Mouse (Mus musculus): ENCODE measurements at regions not wholly inside any gene's neighbourhood (a gene's known extent, or its start where the extent isn't known, plus 50 kb on each side); places are given as distances from the start of the nearest gene placed in this dataset.

DNA sequence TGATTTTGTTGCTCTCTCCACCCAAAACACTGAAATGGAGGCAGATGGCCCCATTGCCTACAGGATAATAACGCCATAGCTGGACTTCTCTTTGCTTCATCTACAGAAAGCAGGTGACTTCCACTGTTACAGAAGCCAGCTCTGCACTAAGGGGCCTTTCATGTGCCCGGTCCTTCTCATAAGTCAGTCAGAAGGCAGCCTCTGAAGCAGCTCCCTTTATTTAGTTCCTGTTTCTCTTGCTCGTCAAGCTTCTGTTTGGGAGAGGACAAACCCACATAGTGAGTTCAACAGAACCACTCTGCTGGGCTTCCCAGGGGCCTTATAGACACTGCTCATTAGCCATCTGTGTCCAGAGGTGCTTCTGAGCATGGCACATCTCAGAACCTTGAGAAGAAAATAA is 205.1 kb upstream of the Hhip start:
- DNase-seq (ENCODE audit: low read depth, low spot score), result no peak

DNA sequence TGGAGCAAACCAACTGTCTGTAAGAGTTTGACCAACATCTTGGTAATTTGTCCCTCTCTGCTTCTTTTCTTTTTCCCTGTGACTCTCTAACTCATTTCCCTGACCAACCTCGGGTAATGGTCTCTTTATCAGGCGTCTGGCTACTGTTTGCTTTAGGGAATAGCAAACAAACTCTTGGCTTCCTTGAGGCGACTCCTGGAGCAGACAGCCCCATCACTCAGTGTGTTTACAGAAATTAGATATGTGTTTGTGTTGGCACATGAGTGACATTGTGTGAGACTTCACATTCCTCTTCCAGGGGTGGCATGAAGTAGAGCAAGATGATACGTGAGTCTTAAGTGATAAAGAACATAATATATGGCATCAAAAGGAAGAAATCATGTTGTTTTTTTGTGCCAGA is 195.7 kb upstream of the Hhip start:
- DNase-seq (ENCODE audit: low read depth, low spot score), result no peak

DNA sequence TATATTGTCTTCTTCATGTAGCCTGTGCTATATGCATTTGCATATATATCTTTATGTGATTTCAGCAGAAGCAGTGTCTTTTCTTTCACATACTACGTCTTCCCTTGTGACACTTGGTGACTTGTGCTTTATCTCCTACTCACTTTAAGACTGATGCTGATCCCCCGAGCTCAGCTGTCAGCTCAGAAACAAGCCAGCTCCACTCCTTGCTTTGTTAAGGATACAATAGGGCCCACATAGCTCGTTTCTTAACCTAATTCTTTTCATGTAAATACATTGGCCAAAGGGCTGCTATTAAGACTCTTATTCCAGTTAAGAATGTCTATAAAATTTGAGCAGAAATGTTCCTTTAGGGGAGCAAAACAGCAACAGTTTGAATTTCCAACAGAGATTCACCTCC is 193.8 kb upstream of the Hhip start:
- DNase-seq (ENCODE audit: low read depth, low spot score), result no peak

DNA sequence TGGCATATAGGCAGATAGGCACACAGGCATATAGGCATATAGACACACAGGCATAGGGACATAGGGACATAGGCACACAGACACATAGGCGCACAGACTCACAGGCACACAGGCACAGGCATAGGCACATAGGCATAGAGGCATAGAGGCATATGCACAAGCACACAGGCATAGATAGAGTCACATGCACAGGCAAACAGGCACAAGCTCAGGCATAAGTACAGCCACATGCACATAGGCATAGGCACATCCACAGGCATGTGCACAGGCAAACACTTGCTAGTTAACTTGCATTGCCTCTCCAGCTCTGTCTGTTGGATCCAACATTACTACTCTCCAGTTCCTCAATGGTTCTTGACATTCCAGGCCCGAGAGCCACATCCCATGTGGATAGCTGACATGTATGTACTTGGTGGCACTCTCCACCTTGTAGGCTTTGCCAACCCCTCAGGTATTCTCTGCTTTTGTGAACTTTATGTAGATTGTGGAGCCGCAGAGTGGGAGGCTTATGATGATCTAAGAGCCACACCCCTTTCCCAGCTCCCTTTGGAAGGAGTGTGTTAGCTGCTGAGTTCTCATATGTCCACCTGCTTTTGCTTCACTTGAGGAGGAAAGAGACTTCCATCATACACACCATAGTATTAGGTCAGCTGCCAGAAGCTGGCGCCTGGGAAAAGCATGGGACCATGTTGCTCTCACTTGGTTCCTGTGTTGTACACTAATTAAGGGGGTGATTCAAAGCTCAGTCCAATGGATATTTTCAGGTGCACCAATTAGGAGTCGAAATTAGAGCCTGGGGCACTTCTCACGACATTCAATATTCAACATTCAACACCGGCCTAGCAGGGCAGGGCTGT is 192.7 kb upstream of the Hhip start:
- no peak for DNase-seq (ENCODE audit: low read depth, low spot score)

DNA sequence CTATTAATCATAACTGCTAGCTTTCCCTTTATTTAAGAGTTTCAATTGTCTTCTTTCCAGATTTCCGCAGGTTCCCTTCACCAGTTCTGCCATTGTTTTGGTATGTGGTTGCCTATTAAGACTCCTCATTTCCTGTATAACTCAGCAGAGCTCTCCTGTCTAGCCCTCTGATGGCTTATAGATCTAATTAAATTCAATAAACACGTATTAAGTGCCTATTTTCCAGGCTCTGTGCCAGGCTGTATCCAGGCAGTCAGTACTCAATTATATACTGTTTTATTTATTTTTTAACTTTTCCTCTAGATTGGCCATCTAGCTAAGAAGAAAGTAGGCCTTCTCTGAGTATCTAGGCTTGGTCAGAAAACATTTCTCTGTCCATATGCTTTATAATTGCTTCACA is 192.0 kb upstream of the Hhip start:
- no peak for DNase-seq (ENCODE audit: low read depth, low spot score)

DNA sequence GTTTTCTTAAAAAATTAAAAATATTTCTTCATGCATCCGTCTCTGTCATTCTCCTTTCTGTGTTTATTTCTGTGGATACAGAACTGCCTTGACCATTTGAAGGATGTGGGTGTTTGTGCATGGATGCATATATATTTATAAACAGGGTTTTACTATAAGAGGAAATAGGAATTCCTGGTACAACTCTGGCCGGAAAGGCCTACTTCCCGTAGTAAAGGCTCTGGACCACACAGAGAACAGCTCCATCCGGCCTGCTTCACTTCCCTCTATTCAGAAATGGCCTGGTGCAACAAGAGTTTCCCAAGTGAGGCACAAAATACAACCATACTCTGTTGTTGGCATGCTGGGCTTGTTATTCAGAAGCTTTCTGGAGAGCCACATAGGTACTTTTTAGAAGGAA is 182.1 kb upstream of the Hhip start:
- no peak for DNase-seq (ENCODE audit: low read depth, low spot score)

DNA sequence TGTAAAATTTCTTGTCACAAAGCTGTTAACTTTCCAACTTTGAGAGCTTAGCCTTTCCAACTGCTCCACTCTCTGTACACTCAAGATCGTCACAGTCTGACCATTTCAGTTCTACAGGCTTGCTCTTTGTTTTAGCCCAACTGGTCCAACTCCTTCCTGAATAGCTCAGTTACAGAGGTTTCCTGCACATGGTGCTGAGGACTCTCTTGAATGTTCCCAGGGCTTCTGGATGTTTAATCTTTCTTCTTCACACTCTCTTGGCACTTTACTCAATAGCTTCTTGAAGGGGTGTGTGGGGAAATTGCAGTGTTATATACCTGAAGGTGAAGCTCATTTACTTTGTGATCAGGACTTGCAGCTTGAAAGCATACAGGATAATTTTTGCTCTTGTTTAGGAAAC is 152.6 kb upstream of the Hhip start:
- no peak for DNase-seq (ENCODE audit: low read depth, low spot score)

DNA sequence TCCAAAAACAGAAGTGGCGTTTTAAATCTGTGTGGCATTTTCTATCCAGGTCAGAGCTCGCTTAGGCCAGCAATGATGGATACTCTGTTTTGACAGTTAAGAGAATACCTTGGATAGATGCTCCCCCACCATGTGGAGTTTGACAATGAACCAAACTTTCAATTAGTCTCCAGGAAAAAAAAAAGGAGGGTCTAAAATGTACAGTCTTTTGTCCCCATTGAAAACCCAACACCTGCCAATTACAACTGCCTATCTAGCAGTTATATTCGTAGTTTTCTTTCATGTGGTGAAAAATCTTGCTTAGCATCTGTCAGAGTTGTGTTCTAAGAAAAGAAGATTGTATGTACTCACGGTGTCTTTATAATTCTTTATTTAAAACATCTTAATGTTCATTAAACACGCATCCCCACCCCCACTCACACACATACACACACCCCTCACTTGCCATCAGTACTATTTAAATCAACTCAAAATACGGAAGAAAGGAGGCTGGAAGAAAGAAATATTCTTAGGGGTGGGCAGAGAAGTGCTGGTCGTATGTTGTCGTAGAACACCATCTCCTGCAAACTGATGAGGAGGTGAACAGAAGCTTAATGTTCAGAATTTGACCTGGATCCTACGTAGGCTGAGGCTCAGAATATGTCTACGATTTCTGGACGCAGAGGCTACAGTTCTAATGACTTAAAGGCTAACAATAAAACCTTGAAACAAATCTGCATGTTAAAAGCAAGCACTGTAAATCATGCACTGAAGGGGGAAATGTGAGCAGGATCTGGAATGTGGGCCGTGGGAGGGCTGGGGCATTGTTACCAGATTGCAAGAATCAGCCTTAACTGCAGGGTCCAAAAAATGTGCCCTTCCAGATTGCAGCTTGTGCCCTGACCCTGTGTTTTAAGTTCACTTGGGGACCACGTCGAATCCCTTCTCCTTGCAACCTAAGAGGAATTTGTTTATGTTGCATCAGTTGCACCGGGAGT is 147.2 kb upstream of the Hhip start:
- DNase-seq (ENCODE audit: low read depth, low spot score), result no peak

DNA sequence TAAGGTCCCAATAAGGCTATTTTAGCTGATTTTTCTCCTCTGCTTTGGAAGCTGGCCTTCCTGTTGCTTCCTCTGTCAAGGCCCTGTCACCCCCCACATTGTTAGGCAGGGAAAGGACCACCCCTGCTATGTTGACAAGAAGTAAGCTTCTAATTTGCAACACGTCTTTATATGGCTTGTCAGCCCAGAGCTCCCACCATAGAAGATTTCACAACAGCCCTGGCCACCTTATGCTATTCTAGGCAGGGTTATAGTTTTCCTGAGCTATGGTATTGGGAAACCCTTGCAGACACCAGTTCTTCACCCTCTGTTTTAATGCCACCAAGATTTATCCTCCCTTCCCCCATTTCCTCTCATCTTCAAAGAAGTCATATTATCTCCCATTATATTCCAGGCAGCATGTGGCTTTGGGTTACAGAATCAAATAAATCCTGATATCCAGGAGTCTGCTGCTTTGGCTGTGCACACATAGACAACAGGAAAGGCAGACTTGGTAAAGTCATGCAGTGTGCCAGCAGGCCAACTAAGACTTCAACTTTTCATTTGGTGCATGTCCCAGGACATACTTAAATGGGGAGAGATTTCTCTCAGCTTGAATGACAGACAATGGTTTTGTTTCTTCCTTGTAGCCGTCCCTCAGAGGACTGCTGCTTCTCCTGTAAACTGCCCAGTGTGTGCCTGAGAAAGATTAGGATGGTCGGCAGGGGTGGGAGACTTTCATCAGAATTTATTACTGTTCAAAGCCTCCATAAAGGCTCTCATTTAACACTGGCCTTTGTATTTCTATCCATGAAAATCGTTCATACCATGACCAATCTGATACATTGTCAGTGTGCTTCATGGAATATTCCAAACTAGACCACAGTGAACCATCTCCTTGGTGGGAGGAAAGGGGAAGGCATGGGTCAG is 146.2 kb upstream of the Hhip start:
- no peak for DNase-seq (ENCODE audit: low read depth, low spot score)

DNA sequence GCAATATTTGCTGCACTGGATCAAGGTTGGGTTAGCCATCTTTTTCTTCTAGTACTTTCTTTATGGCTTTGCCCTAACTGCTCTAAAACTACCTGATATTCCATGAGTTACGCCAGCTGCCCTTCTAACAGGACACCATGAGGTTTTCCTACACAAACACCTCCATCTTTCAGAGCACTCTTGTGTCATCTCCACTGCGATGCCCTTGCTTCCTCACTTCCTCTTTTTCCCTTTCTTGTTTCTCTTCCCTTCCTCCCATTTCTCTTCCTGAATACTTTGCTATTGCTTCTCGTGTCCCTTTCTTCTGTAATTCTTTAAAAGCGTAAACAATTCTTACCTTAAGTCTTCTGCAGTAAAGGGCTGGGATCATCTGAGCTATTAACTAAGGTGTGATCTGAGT is 139.9 kb upstream of the Hhip start:
- no peak for DNase-seq (ENCODE audit: low read depth, low spot score)

DNA sequence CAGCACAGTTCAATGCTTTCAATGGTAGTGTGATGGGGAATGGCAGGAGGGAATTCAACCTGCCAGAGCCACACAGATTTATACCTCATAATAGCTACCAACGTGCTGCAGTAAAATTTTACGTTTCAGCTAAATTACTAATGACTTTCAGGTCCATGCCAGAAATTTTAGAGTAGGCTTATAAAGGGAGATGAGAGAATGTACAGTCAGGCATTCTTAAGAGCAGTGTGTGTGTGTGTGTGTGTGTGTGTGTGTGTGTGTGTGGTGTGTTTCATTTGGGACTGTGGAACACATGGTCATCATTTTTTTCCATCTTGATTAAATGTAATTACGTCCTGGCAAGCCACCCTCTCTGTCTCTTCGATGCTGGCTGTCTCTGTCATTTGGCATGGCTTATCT is 132.7 kb upstream of the Hhip start:
- DNase-seq (ENCODE audit: low read depth, low spot score), result no peak

DNA sequence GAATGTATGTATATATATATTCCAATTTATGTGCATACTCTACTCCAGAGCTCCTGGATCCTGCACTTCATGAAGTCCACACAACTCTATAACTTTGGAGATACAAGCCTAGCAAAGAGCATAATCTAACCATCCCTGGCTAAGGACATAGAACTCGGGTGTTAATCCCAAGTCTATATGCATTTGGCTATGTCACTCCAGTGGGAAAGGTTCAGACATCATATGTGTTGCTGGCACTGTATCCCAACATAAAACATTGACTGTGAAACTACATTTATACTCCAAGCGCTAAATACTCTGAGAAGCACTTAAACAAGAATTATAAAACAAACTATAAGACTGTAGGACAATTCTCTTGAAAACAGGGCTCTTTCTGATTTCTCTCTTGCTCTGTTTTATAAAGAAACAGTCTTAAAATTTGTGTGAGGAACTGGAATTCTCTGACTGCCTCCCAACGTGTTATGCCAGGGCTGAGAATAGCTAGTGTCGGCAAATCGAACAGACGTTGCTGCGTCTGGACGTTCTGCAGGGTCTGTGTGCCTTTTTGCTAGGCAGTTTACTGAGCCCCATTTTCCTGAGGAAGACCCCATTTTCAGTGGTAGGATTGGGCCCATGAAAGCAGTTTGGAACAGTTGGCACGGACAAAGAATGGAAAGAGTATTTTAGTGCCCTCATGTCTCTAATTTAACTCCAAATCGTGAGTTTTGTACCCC is 132.1 kb upstream of the Hhip start:
- DNase-seq (ENCODE audit: low read depth, low spot score), result no peak

DNA sequence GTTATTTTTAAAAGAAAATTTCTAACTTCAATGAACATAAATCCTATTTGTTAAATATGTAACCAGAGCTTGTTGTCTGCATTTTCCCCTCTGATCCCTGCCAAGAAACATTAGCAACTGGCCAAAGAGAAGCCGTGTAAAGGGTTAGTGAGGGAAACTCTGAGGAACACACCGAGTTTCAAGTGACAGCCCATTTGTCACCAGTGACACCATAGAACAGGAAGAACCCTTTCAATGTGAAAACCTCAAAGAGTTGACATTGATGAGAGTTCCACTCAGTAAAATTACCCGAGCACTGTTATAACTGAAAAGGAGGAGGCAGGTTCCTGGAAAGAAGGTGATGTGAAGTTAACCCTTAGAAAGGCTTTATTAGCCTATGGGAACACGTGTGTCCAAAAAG is 127.5 kb upstream of the Hhip start:
- no peak for DNase-seq (ENCODE audit: low read depth, low spot score)

DNA sequence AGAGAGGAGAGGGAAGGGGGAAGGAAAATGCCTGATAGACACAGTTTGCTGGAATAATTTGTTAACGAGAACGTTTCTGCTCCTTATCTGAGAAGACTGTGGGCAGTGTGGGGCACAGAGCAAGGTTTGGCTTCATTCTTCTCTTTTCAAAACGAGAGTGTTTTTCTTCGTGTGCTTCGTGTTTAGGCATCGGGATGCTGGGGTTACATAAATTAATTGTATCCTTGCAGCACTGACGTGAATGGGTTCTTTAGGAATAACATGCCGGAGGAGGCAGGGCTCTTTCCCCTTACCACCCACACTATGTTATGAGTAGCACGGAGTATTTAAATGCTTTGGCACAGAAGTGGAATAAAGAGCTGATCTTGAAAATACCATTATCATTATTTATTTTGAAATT is 110.9 kb upstream of the Hhip start:
- no peak for DNase-seq (ENCODE audit: low read depth, low spot score)

DNA sequence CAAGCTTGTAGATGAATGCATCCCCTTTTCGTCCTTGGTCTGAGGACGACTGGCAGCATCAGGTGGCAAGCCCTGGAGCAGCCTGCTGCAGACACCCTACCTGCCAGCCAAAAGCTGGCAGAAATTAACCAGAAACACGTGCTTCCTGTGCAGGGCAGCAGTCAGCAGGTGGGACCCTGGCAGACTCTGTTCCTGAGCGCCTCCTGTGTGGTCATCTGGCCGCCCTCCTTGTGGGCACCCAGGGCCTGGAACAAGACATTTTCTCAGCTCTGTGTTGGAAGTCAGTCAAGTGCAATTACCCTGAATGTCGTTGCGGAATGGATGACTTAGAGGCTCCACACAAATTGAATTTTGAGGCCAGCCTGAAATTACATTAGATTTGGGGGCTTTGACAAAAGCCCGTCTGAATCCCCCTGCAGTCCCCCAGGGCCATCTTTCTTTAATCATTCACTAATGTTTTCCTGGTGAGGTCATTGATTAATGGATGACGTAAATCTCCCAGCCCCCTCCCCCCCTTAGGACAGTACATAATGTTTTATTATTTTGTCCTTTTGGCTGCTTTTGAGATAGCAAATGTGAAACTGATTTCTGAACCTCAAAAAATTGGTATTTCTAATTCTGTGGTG is 91.8 kb upstream of the Hhip start:
- no peak for DNase-seq (ENCODE audit: low read depth, low spot score)

DNA sequence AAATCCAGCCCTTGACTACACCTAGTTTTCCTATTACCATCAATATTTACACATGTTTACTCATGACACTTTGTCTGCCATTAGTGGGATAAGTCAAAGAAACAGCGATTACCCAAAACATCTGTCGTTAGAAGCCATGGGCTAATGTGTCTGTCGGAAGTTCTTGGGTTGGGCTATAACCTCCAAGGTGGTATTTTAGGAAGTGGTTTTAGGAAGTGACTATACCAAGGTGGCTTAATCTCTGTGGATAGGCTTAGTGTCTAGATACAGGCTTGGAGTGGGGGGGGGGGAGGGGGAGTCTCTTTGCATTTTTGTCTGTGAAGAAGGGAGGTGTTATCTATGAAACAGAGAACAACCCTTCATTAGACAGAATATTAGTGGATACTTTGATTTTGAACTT is 90.1 kb upstream of the Hhip start:
- DNase-seq (ENCODE audit: low read depth, low spot score), result no peak

DNA sequence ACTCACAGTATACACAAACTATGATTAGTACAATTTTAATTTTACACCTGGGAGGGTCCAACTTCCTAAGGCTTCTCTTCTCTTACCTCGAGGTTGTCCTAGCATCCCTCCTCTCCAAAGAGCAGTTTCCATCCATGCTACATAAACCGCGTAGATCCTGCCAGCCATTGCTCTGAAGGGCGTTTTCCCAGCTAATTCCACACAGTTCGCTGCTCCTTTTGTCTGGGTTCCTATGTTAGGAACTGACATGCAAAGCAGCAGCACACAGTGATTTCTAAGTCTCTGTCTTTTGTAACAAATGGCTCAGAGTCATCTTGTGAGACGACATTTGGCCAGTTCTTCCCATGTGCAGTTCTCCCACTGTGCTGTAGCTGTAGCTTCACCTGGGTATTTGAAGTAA is 80.7 kb upstream of the Hhip start:
- DNase-seq (ENCODE audit: low read depth, low spot score), result no peak

DNA sequence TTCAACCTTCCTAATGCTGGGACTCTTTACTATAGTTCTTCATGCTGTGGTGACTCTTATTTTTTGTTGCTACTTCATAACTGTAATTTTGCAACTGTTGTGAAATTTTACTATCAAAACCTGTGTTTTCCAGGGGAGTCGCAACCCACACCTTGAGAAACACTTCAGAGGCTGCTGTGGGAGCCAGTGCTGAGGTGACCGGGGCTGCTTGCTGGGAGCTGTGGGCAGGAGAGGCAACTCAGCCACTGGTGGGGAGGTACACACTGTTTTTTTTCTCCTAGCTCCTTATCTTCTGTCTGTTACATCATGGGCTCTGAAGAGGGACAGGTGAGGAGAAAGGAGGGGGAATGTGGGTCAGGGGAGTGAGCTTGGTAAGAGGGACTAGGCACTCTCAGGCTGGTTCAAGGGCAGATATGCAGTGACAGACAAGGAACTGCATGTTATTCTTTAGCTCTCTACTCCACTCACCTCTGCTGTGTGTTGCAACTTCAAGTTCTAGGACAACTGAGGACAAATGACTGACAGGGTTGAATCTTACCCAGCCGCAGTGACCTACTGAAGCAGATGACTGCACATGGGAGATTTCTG is 62.7 kb upstream of the Hhip start:
- no peak for DNase-seq (ENCODE audit: low read depth, low spot score)

DNA sequence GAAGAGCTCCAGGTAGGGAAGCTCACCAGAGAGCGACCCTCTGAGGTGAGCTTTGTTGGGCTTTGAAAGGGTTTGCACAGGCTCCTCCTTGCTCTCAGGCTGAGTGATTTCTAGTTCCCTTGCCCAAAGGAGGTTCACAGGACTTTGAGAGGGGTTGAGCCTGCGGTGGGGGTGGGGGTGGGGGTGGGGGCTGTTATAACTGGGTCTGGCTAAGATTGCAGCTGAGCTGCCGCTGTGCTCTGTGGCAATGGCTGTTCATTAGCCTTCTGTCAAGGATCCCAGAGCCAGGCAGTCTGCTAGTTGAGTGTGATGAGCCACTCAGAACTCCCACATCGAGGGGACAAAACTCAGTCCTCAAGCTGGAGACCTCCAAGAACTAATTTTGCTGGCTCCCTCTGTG is 59.5 kb upstream of the Hhip start:
- DNase-seq (ENCODE audit: low read depth, low spot score), result no peak

All from 3T3-L1 (cell line).